Mouse (Mus musculus): ENCODE data around the gene Sema6d. TPM values are rescaled to one million over a fixed set of nuclear protein-coding genes. Genes with fewer than 3 reads are reported as not detected.

The Sema6d gene
- total RNA-seq, 2 experiments from 2014 or later, result not detected

GRCm38 (mm10) chr2:124460956-124461355, 371.2 kb downstream of the Sema6d start:
- ATAC-seq (replicated peaks; ENCODE audit: poor library complexity), result no peak

- ATAC-seq (replicated peaks; ENCODE audit: poor library complexity), result no peak
Observed at GRCm38 (mm10) chr2:124461378-124461851, 371.6 kb downstream of the Sema6d start.

GRCm38 (mm10) chr2:124465004-124465946, 375.5 kb downstream of the Sema6d start:
- no peak for ATAC-seq (replicated peaks; ENCODE audit: poor library complexity)

- no peak for ATAC-seq (replicated peaks; ENCODE audit: poor library complexity)
Observed at GRCm38 (mm10) chr2:124467429-124467828, 377.7 kb downstream of the Sema6d start.

DNA sequence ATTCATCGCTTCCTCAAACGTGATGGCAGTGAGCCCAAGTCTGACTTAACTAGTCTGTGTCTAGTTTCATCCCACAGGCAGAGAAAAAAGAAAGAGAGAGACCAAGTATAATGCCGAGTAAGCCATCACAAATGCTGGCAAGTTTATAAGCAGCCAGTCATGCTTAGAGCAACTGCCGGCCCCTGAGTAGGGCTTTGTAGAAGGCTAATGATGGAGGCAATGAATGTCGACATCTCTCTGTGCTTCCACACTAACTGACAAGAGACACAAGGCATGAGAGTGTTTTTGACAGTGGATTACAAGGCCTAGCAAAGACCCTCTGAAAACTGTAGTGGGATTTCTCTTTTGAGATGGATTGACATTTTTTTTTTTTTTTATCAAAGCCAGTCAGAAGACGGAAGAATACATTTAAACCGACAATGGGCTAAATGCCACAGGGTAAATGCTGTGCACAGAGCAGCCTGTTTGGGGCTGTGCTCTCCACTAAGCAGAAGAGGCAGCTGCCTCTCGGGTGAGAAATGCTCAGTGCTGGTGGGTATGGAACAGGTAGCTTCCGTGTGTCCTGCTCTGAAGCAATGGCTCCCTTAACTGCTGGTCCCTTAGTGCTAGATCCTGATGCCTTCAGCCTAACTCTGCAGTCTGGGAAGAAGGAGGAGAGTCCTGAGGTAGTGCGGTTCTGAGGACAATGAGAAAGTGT, 380.7 kb downstream of the Sema6d start:
- no peak for ATAC-seq (replicated peaks; ENCODE audit: poor library complexity)

- ATAC-seq (replicated peaks; ENCODE audit: poor library complexity), result no peak
Observed at GRCm38 (mm10) chr2:124472674-124473507, 383.1 kb downstream of the Sema6d start.

- ATAC-seq (replicated peaks; ENCODE audit: poor library complexity), result no peak
Observed at GRCm38 (mm10) chr2:124477904-124478303, 388.1 kb downstream of the Sema6d start.

- no peak for ATAC-seq (replicated peaks; ENCODE audit: poor library complexity)
Observed at GRCm38 (mm10) chr2:124478526-124478925, 388.8 kb downstream of the Sema6d start.

GRCm38 (mm10) chr2:124485761-124486160, 396.0 kb downstream of the Sema6d start:
- ATAC-seq (replicated peaks; ENCODE audit: poor library complexity), result no peak

- ATAC-seq (replicated peaks; ENCODE audit: poor library complexity), result no peak
Observed at GRCm38 (mm10) chr2:124490010-124490801, 400.4 kb downstream of the Sema6d start.

DNA sequence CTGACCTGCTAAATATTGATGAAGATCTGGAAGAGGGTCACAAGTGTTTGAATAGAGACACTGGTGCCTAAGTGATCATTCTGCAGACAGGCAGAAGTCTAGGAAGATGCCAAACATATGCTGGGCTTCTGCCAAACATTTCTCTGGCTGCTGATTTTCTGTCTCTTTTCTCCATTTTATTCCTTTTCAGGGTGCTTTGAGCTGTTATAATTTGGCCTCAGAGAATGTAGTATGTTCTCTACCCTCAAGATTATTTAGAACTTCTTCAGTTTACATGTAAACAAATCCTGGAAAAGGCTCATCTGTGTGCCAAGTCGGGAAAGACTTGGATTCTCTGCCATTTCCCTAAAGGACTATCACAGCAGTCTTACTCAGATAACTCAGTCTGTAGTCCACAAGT, 406.0 kb downstream of the Sema6d start:
- ATAC-seq (replicated peaks; ENCODE audit: poor library complexity), result no peak

DNA sequence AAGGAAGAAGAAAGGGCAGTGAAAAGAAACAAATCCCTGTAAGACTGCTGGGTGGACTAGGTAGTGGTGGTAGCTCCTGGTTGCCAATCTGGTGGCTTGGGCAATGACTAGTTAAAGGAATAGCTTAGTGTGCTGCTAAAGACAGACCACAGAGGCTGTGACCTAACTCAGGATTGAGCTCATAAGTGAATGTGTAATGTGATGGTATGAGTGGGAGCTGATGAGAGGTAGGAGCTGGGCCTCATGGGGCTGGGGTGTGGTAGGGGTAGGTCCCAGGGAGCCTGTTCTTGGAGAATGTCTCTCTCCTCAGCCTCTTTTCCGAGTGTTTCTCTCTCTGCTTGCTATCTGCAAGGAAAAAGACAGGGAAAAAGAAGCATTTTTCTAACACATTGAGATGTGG, 409.9 kb downstream of the Sema6d start:
- no peak for ATAC-seq (replicated peaks; ENCODE audit: poor library complexity)

GRCm38 (mm10) chr2:124505784-124506489, 416.2 kb downstream of the Sema6d start:
- ATAC-seq (replicated peaks; ENCODE audit: poor library complexity), result no peak

DNA sequence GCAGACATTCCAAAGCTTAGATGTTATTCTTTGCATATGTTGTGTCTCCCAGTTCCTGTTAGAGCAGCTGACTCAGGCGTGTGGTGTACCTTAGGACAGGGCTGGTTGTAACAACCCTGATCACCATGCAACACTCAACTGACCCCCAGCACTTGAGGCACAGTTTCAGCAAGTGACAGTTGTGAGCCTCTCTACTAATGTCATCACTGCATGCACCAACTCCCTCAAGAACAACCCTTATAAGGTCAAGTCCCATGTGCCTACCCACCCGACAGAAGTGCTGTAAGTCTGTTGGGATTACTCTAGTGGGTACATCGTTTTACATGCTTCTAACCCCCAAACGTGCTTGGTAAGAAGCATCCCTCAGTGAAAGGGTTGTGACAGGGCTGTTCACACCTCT, 418.0 kb downstream of the Sema6d start:
- no peak for ATAC-seq (replicated peaks; ENCODE audit: poor library complexity)

- no peak for ATAC-seq (replicated peaks; ENCODE audit: poor library complexity)
Observed at GRCm38 (mm10) chr2:124509479-124509878, 419.7 kb downstream of the Sema6d start.

GRCm38 (mm10) chr2:124511826-124512225, 422.1 kb downstream of the Sema6d start:
- no peak for ATAC-seq (replicated peaks; ENCODE audit: poor library complexity)

- ATAC-seq (replicated peaks; ENCODE audit: poor library complexity), result no peak
Observed at GRCm38 (mm10) chr2:124522426-124522825, 432.7 kb downstream of the Sema6d start.

DNA sequence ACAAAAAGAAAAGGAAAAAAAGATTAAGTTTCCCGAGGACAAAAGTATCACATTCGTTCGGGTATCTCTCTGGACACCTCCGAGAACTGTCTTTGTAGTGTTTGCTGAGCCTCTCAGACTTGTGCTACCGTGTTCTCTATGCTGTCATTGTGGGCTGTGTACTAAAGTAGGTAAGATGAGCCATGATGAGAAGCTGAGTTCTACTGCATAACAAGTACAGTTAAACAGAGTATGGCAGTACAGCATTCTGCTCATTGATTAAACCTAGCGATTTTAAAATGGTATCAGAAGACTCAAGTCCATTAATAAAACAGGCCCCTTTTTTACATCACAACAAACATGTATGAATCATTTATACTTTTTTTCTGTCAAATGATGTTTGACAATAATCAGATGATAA, 433.9 kb downstream of the Sema6d start:
- ATAC-seq (replicated peaks; ENCODE audit: poor library complexity), result no peak

DNA sequence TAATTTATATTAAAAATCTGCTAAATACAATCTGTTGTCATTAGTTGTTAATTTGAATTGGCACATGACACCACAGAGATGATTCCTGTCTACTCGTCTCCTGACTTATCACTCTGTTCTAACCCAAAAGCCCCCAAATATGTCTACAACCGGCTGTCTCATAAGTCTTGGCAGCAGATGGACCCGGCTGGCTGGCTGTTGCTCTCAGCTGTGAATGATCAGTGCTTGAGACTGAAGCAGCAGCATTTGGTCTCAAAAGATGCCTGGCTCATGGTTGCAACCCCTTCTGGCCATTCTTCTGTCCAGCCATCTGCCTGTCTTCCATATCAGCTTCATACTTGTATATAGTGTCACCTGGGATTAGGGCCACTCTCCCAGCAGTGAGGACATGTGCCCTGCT, 434.4 kb downstream of the Sema6d start:
- no peak for ATAC-seq (replicated peaks; ENCODE audit: poor library complexity)

GRCm38 (mm10) chr2:124527641-124528040, 437.9 kb downstream of the Sema6d start:
- no peak for ATAC-seq (replicated peaks; ENCODE audit: poor library complexity)

Measured in megakaryocyte progenitor cell, adult 5-6 weeks (primary cell).